Mouse (Mus musculus): Measurements from ENCODE around the gene Triap1. TPM values are rescaled to one million over a fixed set of nuclear protein-coding genes. Genes with fewer than 3 reads are reported as not detected.

The Triap1 gene
- total and polyA plus RNA-seq, 3 experiments = 59.2 to 63.2 TPM; not detected in 1

- DNase-seq (ENCODE audit: low read depth, low spot score) = peak; percentile 73
- H3K4me1 ChIP-seq (ENCODE audit: control insufficient read depth in 1 of 2, insufficient read depth in 2 of 2, low read length in 2 of 2) = peaks cover 0 to 17% of the 10 kb centered on the region in 2 experiments; a peak in 3 of 4 replicates
- H3K9ac ChIP-seq (ENCODE audit: control insufficient read depth, low read depth, low read length, poor library complexity, severe bottlenecking) = peak overlapping the region; percentile 81
These were observed 40.8 kb upstream of the Triap1 start for GRCm38 (mm10) chr5:115300035-115300744.

GRCm38 (mm10) chr5:115300792-115301614 is 40.0 kb upstream of the Triap1 start, which contains the start of gene Dynll1:
Gene Dynll1, minus strand, starts transcription at chr5:115300999.
- Histone ChIP-seq H3K27ac (ENCODE audit: control insufficient read depth, low read depth, low read length) (peak within 1 kb of the TSS; percentile 73), H3K9me3 (replicated peaks; ENCODE audit: insufficient read depth, low read length) (no peaks in the 10 kb centered on the region), H3K27me3 (ENCODE audit: control insufficient read depth in 1 of 2, insufficient read depth in 2 of 2, low read length in 2 of 2) (no peaks in the 10 kb centered on the region), H3K4me1 (ENCODE audit: control insufficient read depth in 1 of 2, insufficient read depth in 2 of 2, low read length in 2 of 2) (peaks cover 0 to 17% of the 10 kb centered on the region in 2 experiments; a peak in 3 of 4 replicates), H3K9ac (ENCODE audit: control insufficient read depth, low read depth, low read length, poor library complexity, severe bottlenecking) (peak within 1 kb of the TSS; percentile 81), H3K36me3 (ENCODE audit: control insufficient read depth in 1 of 2, insufficient read depth in 2 of 2, low read length in 2 of 2) (peaks cover 15 to 24% of the 10 kb centered on the region in 2 experiments), H3K79me2 (ENCODE audit: control insufficient read depth, insufficient read depth, low read length, poor library complexity) (peaks cover 20% of the 10 kb centered on the region), H3K4me3 (ENCODE audit: control insufficient read depth in 1 of 2, insufficient read depth in 1 of 2, low read depth in 2 of 2, low read length in 2 of 2) (peak within 1 kb of the TSS; percentile 86 to 89)
- peak; percentile 98 for DNase-seq (ENCODE audit: low read depth, low spot score)
- TF ChIP-seq NELFE (IDR thresholded peaks at IDR 0.05; ENCODE audit: low read depth, low read length) (peak; percentile 93), ZKSCAN1 (IDR thresholded peaks at IDR 0.05; ENCODE audit: low read depth, low read length) (no peak), TCF12 (IDR thresholded peaks at IDR 0.05; ENCODE audit: low read depth, low read length) (peak; percentile 71), CHD2 (IDR thresholded peaks at IDR 0.05; ENCODE audit: low read length) (no peak), ZMIZ1 (IDR thresholded peaks at IDR 0.05; ENCODE audit: low read depth, low read length) (peak; percentile 93), POLR2A (IDR thresholded peaks at IDR 0.05; ENCODE audit: control insufficient read depth in 1 of 2, insufficient read depth in 1 of 2, low read depth in 1 of 2, low read length in 2 of 2, poor library complexity in 1 of 2) (peak; percentile 95 to 97), MAZ (IDR thresholded peaks at IDR 0.05; ENCODE audit: low read depth, low read length) (0 out of 2 replicates have a peak, but pooled peaks have one; percentile 80), CHD1 (IDR thresholded peaks at IDR 0.05; ENCODE audit: low read depth, low read length) (no peak), MAFK (IDR thresholded peaks at IDR 0.05; ENCODE audit: borderline replicate concordance, low read depth, low read length) (peak; percentile 100), HCFC1 (IDR thresholded peaks at IDR 0.05; ENCODE audit: low read depth, low read length) (peak; percentile 76), SIN3A (IDR thresholded peaks at IDR 0.05; ENCODE audit: low read length) (peak; percentile 97), ELF1 (IDR thresholded peaks at IDR 0.05; ENCODE audit: low read depth, low read length) (peak; percentile 75), POLR2AphosphoS2 (IDR thresholded peaks at IDR 0.05; ENCODE audit: low read length) (peak; percentile 92), MEF2A (IDR thresholded peaks at IDR 0.05; ENCODE audit: extremely low read depth, insufficient replicate concordance, low read depth, low read length, poor library complexity, severe bottlenecking) (no peak), CTCF (IDR thresholded peaks at IDR 0.05 in 2 of 3, conservative IDR thresholded peaks at IDR 0.05 in 1 of 3; ENCODE audit: control insufficient read depth in 1 of 3, insufficient read depth in 1 of 3, low read depth in 2 of 3, low read length in 3 of 3, poor library complexity in 1 of 3, severe bottlenecking in 1 of 3) (no peak), ETS1 (IDR thresholded peaks at IDR 0.05; ENCODE audit: low read depth, low read length) (peak; percentile 61; the same call in 1 of the 2 replicates), MYC (IDR thresholded peaks at IDR 0.05; ENCODE audit: low read depth, low read length) (peak; percentile 57; the same call in 1 of the 2 replicates), RCOR1 (IDR thresholded peaks at IDR 0.05; ENCODE audit: low read depth, low read length) (peak; percentile 99), MAX (IDR thresholded peaks at IDR 0.05; ENCODE audit: low read length) (peak; percentile 90), MXI1 (IDR thresholded peaks at IDR 0.05; ENCODE audit: low read depth, low read length) (peak; percentile 99), TBP (IDR thresholded peaks at IDR 0.05; ENCODE audit: low read depth, low read length) (peak; percentile 79), BHLHE40 (IDR thresholded peaks at IDR 0.05; ENCODE audit: borderline replicate concordance, low read depth, low read length) (peak; percentile 95), TAL1 (IDR thresholded peaks at IDR 0.05; ENCODE audit: low read length) (no peak)

More at GRCm38 (mm10) chr5:115300035-115300744, 40.8 kb upstream of the Triap1 start:
- Histone ChIP-seq H3K36me3 (ENCODE audit: control insufficient read depth in 1 of 2, insufficient read depth in 2 of 2, low read length in 2 of 2) (peaks cover 15 to 24% of the 10 kb centered on the region in 2 experiments), H3K79me2 (ENCODE audit: control insufficient read depth, insufficient read depth, low read length, poor library complexity) (peaks cover 20% of the 10 kb centered on the region), H3K27me3 (ENCODE audit: control insufficient read depth in 1 of 2, insufficient read depth in 2 of 2, low read length in 2 of 2) (no peaks in the 10 kb centered on the region), H3K27ac (ENCODE audit: control insufficient read depth, low read depth, low read length) (peak overlapping the region; percentile 73), H3K4me3 (ENCODE audit: control insufficient read depth in 1 of 2, insufficient read depth in 1 of 2, low read depth in 2 of 2, low read length in 2 of 2) (peak overlapping the region; percentile 86 to 89), H3K9me3 (replicated peaks; ENCODE audit: insufficient read depth, low read length) (no peaks in the 10 kb centered on the region)
- TF ChIP-seq BHLHE40 (IDR thresholded peaks at IDR 0.05; ENCODE audit: borderline replicate concordance, low read depth, low read length) (no peak), ETS1 (IDR thresholded peaks at IDR 0.05; ENCODE audit: low read depth, low read length) (0 out of 2 replicates have a peak, but pooled peaks have one; percentile 27), ZNF384 (IDR thresholded peaks at IDR 0.05; ENCODE audit: low read depth, low read length) (peak; percentile 91), RAD21 (IDR thresholded peaks at IDR 0.05; ENCODE audit: low read depth, low read length) (no peak; the same call in none of the 2 replicates), SIN3A (IDR thresholded peaks at IDR 0.05; ENCODE audit: low read length) (peak; percentile 76), POLR2A (IDR thresholded peaks at IDR 0.05; ENCODE audit: control insufficient read depth in 1 of 2, insufficient read depth in 1 of 2, low read depth in 1 of 2, low read length in 2 of 2, poor library complexity in 1 of 2) (no peak), ZKSCAN1 (IDR thresholded peaks at IDR 0.05; ENCODE audit: low read depth, low read length) (no peak), JUND (IDR thresholded peaks at IDR 0.05; ENCODE audit: low read depth, low read length) (no peak), ELF1 (IDR thresholded peaks at IDR 0.05; ENCODE audit: low read depth, low read length) (no peak), POLR2AphosphoS5 (IDR thresholded peaks at IDR 0.05; ENCODE audit: borderline replicate concordance, low read depth, low read length) (no peak), SMC3 (IDR thresholded peaks at IDR 0.05; ENCODE audit: low read depth, low read length) (peak; percentile 29), TCF12 (IDR thresholded peaks at IDR 0.05; ENCODE audit: low read depth, low read length) (no peak), CHD1 (IDR thresholded peaks at IDR 0.05; ENCODE audit: low read depth, low read length) (peak; percentile 64; the same call in 1 of the 2 replicates), CTCF (IDR thresholded peaks at IDR 0.05 in 2 of 3, conservative IDR thresholded peaks at IDR 0.05 in 1 of 3; ENCODE audit: control insufficient read depth in 1 of 3, insufficient read depth in 1 of 3, low read depth in 2 of 3, low read length in 3 of 3, poor library complexity in 1 of 3, severe bottlenecking in 1 of 3) (peak in 2 of 3 experiments; percentile 5 to 21; a peak in 2 of 6 replicates)
